Mouse (Mus musculus): ENCODE measurements around the gene Hoxa7. TPM values are rescaled to one million over a fixed set of nuclear protein-coding genes. Genes with fewer than 3 reads are reported as not detected.

The Hoxa7 gene
- total RNA-seq (2021) = 1 to 10 TPM; 6.3 to 7.3 TPM
- long read RNA-seq, experiment 1, transcript Hoxa7-201 (2 exons, 2,009 nt) = major isoform, 7 of 9 reads
- long read RNA-seq, experiment 1, partial matches to known transcripts = 0 of 9 reads
- long read RNA-seq, experiment 1, other reads (novel, unspliced or antisense) = 1 of 9 reads
- long read RNA-seq, experiment 2, transcript Hoxa7-201 (2 exons, 2,009 nt) = major isoform, 10 of 13 reads
- long read RNA-seq, experiment 2, partial matches to known transcripts = 0 of 13 reads
- long read RNA-seq, experiment 2, other reads (novel, unspliced or antisense) = 2 of 13 reads

DNA sequence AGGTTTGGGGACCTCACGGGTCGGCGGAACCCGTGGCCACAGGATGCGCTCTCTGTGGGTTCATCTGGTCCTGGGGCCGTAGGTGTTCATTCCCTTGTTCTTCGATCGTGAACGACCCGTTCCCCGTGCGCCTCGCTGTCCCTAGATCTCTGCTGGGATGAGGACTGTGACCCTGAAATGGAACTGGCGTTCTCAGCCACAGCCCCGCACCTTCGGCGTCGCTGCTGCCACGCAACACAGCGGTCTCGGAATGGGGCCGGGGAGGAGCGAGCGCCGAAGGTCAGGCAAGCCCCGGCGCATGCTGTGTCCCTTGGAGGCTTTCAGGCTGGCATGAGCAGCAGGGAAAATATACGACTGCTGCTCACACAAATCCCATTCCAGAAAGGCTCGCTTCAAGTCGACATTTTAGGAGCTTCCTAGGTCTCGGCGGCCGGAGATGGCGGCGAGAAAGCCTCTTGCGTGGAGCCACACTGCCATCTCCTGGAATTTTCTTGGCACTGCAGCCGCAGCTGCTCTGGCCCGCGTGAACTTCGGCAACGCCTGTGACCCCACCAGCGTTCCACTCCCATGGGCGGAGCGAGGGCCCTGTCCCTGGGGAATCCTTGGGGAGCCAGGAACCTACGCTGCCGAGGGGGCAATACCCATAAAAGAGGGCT lies at the start of gene Hoxa7:
Gene Hoxa7 (minus strand): TSS at position 518 of the 656 bp plus-strand sequence.
- peak; percentile 89 for DNase-seq
- intact Hi-C loops (cut with DNase I; ENCODE audit: low total_unique reads) = loop anchor here (5.0 kb wide), 1 partner anchor 634 kb away; no protein-coding TSS in a partner anchor

DNA sequence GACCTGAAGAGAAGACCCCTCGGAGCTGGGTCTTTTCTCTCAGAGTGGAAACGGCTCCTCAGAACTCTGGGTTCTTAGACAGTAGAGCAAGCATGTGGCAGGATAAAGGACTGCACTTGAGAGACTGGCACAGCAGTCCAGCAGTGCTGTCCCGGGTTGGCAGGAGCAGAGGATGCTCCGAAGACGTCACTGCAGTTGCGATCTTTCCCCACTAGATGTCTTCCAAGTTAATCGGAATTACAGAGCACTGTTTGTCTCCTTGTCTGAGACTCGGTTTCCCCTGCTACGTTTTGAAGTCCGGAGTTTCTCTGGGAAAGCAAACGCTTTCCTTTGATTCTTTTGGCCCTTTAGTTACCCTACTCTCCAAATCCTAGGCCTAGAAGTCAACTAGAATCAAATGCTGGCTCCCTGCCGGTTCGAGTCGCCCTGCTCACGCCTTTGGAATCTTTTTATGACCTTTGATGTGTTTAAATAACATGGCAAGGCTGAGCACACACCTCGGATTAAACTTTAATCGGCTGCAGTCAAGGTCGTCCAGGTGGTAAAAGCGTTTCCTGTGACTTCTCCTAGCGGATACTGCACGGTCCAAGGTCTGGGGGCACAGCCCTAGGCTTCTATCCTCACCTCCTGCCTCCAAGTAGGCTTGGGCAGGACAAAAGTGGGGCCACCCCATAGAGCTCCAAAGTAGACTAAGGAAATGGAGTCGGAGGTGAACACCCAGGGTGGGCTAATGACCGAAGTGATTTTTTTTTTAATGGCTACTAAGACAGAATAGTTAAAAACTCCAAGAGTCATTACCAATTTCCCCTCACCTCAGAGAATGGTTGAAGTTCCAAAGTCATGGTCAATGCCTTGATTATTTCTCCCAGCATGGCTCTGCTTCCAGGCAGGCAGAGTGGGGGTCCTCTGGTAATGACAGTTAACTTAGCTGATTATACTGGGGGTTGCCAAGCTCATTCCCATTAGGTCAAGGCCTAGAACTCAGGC lies 49.1 kb upstream of the Hoxa7 start:
- intact Hi-C loops (cut with DNase I; ENCODE audit: low total_unique reads) = no loop called here
- DNase-seq = peak; percentile 56

DNA sequence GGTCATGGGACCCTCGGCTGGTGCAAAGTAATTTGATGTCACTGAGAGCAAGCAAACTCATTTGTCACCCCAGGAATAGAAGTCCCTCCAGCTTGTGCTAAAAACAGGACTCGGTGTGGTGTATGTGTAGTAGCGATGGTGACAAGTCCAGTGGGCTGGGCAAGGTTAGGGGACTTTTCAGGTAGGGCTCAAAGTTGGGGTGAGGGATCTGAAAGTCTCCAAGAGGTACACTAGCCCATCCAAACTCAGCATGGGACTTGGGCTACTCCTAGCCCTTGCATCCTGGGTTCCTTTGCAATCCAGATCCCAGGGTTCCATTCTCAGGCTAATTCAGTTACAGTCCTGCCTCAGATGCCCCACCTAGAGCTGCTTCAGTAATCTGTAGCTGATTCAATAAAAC lies 47.1 kb upstream of the Hoxa7 start:
- DNase-seq = no peak
- intact Hi-C loops (cut with DNase I; ENCODE audit: low total_unique reads) = loop anchor here (2.0 kb wide), 1 partner anchor 306 kb away; no protein-coding TSS in a partner anchor

DNA sequence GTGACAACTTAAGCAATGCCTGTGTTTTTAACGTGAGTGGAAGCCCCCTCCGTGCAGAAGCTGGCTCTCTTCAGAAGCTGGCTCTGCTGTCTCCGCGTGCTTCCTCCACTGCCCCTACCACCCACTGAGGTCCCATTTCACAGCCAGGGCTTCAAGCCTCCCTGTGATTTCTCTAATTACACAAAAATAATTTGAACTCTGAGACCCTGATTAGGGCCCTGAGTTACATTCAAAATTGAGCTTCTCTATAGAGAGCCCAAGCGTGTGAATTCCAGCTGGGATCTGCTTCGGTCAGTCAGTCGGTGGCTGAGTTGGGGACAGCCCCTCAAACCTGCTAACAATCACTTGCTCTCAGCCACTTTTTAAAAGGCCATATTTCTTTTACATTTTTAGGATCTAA lies 46.7 kb upstream of the Hoxa7 start:
- intact Hi-C loops (cut with DNase I; ENCODE audit: low total_unique reads) = loop anchor here (2.0 kb wide), 1 partner anchor 306 kb away; no protein-coding TSS in a partner anchor
- DNase-seq = no peak

DNA sequence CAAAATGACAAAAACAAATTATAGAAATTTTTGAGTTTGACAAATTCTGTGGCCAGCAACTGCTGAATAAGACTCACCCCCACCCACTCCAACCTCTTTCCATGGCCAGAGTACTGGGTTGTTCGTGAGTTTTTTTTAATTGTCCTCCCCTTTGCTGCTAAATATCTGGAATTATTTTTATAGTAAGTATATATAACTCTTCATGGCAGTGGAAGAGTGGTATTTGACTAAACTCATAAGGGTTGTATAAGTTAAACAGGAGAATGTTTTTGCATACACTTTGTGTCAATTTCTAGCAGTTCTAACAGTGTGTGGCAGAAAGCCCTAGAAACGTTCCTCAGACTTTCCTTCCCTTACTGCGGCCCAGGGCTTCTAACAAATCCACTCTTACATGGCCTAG lies 46.0 kb upstream of the Hoxa7 start:
- intact Hi-C loops (cut with DNase I; ENCODE audit: low total_unique reads) = loop anchor here (2.0 kb wide), 1 partner anchor 307 kb away; no protein-coding TSS in a partner anchor
- no peak for DNase-seq

DNA sequence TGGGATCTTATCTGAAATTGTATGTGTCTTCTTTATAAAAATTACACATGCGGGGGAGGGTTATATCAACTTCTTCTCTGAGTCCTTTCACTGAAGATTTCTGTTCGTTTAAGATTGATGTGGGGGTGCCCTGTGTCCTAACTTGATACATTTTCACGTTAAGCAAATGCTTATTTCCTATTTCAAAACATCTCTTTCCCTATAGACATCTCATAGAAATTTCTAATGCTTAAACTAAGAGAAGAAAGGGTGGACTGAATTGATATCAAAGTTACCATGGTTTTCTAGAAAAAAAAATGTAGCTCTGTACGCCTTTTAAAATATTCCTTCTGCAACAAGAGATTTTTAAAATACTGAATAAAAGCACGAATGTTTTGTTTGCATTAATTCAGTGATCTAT lies 45.6 kb upstream of the Hoxa7 start:
- intact Hi-C loops (cut with DNase I; ENCODE audit: low total_unique reads) = no loop called here

DNA sequence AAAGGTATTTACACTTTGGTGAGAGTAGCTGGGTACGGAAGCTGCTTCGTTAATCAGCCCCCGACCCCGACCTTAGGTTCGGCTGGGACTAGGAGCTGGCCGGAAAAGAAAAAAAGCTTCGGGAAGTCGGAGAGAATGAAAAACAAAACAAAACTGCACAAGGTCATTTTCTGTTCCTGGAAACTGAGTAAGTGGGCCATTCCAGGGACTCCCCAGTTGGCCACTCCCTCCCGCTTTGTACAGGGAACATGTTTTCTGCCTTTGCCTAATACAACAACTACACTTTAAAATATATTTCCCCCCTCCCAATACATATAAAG lies 45.0 kb upstream of the Hoxa7 start:
- DNase-seq = no peak
- intact Hi-C loops (cut with DNase I; ENCODE audit: low total_unique reads) = no loop called here

More for the DNA sequence above, 45.6 kb upstream of the Hoxa7 start:
- DNase-seq = no peak

DNA sequence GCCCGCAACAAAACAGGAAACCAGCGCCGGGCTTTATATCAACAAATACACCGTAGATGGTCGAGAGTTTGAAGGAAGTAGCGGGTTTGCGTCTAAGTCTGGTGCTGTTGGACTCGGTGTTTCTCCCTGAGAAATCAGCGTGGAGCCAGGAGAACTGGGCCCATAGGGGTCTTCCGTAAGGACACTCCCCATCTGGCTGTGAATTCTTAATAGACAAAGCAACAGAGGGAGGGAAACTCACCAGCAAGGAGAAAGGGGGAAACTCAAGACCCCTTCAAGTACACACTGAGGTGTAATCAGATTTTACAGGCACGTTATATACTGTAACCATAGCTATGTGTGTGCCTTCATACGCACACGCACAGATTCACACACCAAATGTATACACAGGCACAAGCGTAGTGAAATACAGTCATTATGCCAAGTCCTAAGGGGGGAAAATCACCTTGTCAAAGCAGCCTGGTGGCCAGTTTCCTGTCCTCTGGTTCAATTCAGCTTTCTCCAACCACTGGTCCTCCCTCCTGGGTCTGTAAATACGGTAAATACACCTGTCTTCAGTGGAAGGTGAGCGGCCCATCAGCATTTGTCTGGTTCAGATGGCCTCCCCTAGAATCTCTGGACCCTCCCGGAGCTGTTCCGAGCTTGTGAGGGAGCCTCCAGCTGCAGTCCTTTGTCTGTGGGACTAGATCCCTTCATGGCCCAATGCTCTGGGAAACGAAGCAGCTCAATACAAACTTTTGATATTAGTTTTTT lies 44.4 kb upstream of the Hoxa7 start:
- no peak for DNase-seq
- intact Hi-C loops (cut with DNase I; ENCODE audit: low total_unique reads) = no loop called here

DNA sequence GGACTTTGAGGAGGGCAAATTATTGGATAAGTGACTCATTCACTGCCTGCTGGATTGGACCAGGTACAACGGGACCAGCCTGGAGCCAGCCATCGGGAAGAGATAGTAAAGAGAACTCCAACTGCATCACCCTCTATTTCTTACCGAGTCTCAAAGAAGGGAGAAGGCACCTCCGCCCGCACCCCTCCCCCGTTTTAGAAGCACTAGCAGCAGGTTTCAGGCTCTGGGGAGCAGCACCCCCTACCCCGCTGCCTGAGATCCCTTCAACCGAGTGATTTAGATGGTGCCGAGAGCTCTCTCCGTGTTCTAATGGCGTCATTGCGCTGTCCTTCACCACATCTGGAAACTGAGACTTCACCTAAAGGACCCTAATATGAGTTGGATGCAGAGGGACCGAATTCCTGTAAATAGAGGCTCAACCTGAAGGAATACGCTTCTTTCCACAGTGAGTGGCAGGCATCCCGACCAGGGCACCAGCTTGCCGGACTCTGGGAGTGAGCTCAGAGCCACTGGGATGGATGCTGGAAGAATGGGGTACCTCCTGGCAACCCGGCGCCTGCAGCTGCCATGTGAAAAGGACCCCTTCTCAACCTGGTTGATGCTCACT lies 43.8 kb upstream of the Hoxa7 start:
- no peak for DNase-seq
- intact Hi-C loops (cut with DNase I; ENCODE audit: low total_unique reads) = no loop called here

DNA sequence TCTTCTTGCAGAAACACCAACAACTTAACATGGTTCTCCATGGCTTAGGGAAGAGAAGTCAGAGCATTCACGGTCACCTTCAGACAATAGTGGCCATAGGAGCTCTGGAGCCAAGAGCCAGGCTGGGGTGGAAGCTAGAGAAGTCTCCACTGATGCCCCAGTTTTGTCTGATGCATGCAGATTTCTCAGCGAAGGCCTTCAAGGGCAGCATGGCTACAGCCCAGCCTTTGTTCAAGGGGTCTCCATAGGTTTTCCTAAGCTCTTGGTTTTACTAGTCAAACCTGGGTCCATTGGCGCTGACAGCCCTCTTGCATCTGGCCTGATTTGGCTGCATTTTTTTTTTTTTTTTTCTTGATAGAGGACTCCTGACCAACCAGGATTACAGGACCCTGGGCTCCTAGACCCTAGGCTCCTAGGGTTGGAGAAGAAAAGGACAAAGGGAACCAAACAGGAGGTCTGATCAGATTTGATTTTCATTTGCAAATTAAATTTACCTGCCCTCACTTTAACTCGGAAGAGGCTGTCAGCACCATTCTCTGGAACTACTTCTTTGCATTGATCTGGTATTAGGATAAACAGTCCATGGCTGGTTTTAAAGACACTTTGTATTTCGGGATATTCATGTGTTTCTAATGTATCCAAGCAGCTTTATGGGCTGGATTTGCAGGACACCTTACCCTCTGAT lies 42.6 kb upstream of the Hoxa7 start:
- intact Hi-C loops (cut with DNase I; ENCODE audit: low total_unique reads) = no loop called here
- no peak for DNase-seq

DNA sequence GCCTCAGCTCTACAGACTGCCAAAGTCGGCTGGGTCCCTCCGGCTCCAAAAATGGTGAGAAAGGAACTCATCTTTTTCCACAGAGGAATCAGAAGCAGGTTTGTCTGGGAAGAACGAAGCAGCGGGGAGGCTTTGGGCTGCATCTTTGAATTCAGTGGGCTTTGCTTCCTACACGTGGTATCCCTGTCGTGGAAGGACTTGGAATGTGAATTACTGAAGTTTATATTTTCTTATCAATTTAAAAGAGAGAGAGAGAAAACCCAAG lies 41.6 kb upstream of the Hoxa7 start:
- intact Hi-C loops (cut with DNase I; ENCODE audit: low total_unique reads) = no loop called here
- DNase-seq = no peak

DNA sequence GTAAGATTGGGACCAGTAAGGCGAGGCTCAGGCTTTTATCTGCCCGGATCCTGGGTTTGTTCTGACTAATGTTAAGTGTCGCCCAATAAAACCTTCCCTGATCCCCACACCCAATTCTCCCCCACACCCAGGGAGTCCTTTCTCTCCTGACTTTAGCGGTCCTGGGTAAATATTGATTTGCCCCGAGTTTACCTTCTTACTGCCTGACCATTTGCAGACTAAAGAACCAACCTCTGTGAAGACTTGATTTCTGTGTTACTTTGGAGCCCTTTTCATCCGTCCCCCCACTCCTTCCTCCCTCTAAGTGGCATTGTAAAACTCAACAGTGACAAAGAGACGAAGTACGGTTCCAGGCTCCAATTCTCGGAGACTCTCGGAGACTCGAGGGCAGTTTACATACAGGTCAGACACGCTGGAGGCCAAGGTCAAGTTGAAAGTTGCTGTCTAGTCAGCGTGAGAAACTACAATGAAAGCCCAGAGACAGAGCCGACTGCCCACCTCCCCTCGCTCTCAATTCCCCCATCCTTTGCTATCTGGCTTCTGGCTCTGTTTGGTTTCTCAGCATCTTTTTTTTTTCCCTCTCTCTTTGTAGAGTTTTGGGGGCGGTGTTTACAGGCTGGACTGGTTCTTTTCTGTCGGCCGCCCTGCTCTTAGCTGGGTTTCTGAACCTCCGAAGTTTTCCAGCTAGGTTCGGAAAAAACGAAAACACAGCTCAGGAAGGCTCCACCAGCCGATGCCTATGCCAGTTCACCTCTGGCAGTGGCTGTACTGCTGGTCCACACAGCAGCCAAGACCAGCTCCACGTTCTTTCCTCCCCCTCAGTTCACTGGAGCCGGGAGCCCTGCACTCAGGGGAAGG lies 41.0 kb upstream of the Hoxa7 start:
- no peak for DNase-seq
- intact Hi-C loops (cut with DNase I; ENCODE audit: low total_unique reads) = no loop called here

DNA sequence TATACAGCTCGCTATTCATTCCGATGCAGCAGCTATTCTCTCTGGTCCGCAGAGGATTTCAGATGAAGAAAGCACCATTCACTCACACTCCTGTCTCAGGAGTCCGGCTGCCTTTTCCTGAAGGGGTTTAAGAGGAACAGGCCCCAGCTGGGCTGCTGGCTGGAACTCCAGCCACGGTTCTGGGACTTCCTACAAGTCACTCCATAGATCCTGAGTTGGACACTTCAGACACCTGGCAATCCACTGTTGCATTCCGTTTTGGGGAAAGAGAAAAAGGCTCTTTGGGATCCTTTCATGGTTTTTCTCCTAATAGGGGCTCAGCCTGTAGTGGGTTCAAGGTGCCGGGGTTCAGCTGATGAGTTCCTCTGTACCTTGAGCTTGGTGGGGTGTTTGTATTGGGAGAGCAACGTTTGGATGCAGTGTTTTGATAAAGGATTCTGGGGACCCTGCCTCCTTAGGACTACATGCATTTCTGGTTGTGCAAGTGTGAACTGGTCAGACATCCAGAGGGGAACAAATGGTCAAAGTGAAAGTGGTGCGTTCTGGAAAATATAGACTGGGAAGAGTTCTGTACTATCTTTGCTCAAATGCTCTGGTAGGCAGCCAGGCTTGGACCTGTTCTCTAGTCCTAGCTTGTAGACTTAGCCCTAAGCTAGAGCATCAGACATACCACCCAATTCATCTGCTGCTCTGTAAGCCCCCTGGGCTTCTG lies 40.3 kb upstream of the Hoxa7 start:
- DNase-seq = no peak
- intact Hi-C loops (cut with DNase I; ENCODE audit: low total_unique reads) = no loop called here

DNA sequence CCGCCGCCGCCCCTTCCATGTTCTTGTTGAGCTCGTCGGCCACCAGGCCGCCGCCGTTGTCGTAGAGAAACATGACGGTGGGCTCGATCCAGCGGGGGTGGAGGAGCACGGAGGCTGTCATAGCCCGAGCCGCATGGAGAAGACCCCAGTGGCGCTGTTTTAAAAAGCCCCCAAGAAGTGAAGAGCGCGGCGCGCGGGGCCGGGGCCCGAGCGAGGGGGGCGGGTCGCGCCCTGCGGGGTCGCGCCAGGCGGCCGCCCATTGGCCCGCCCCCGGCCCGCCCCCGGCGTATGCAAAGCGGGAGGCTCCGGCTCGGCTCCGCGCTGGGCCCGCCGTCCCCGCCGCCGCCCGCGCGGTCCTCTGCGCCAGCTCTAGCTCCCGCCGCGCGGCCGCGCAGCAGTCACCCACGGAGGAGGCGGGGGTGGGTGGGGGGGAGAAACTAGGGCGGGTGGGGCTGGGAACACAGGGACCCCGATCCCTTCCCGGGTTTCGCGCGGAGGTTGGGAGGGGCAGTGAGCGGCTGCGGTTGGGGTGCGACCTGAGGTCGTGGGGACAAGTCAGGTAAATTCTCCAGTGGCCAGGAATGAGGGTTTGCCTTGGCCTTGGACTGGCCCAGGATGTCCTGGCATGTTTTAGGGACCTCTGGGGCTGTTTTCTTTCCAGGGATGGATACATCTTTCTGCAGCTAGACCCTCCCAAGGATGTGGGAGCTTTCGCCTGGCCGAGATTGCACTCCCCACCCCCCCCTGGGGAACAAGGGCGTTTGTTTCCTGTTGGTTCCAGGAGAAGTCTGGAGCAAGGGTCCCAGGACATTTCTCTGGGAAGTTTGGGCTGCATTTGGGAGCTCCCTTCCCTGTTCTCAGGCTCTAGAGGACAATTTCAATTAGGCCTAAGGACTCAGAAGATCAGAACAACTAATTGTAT lies 39.3 kb upstream of the Hoxa7 start, which contains the start of gene Hoxa13:
Gene Hoxa13 (minus strand): TSS at position 227 of the 922 bp plus-strand sequence.
- intact Hi-C loops (cut with DNase I; ENCODE audit: low total_unique reads) = no loop called here
- no peak for DNase-seq

DNA sequence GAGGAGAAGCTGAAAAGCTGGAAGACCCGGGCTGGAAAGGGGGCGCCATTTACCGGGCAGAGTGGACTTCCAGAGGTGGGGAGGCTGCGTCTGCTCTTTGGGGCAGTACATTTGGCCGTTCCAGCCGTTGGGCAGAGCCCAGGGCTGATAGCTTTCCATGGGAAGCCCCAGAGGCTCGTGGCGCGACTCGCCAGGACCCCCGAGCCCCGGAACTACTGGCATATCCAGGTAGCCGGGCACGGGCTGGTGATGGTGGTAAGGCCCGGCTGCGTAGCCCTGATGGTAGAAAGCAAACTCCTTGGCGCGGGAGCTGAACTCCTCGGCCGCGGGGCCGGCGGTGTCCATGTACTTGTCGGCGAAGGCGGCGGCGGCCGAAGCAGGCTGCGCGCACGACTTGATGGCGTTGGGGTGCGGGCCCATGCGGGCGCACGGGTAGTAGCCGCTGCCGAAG lies 38.2 kb upstream of the Hoxa7 start:
- intact Hi-C loops (cut with DNase I; ENCODE audit: low total_unique reads) = loop anchor here (5.0 to 10.0 kb wide), 2 partner anchors 575 to 657 kb away; no protein-coding TSS in a partner anchor
- DNase-seq = no peak

Measured in gastrocnemius, postnatal 14 days (tissue).